ENCODE assay signal across 8 mouse cellular contexts in genomic region chr6:30302156-30302555, GRCm38 (mm10). TPM values are rescaled to one million over a fixed set of nuclear protein-coding genes. Genes with fewer than 3 reads are reported as not detected.
DNase-seq lines count a peak whose midpoint lies in the region; ATAC-seq and TF ChIP-seq lines count a peak whose summit lies in the region.

No protein-coding gene starts in this region.

- H3K9me3 ChIP-seq in embryonic facial prominence, embryonic 12.5 days, result no peaks in the 10 kb centered on the region
- H3K9me3 ChIP-seq in intestine, embryonic 15.5 days, result no peaks in the 10 kb centered on the region
- H3K9me3 ChIP-seq in neural tube, embryonic 13.5 days, result no peaks in the 10 kb centered on the region

- peaks cover 28% of the 10 kb centered on the region for H3K79me2 ChIP-seq in liver, adult 2 months (ENCODE audit: control insufficient read depth, insufficient read depth, low read length)

- ATAC-seq in embryonic facial prominence, embryonic 12.5 days (ENCODE audit: insufficient number of reproducible peaks, insufficient read depth, low FRiP score, low TSS enrichment), result no peak
- ATAC-seq in intestine, embryonic 15.5 days, result no peak
- no peak for ATAC-seq in neural tube, embryonic 13.5 days (ENCODE audit: low read depth)

- H3K4me2 ChIP-seq in embryonic facial prominence, embryonic 12.5 days (replicated peaks), result peak overlapping the region; percentile 85
- H3K4me2 ChIP-seq in intestine, embryonic 15.5 days (replicated peaks), result peak overlapping the region; percentile 68
- H3K4me2 ChIP-seq in neural tube, embryonic 13.5 days, result peak overlapping the region; percentile 90

- H3K27ac ChIP-seq in liver, adult 2 months (replicated peaks; ENCODE audit: insufficient read depth, low read depth, low read length), result peak overlapping the region; percentile 45
- H3K27ac ChIP-seq in embryonic facial prominence, embryonic 12.5 days, result peak overlapping the region; percentile 90; the same call in 1 of the 2 replicates
- no peak overlapping the region for H3K27ac ChIP-seq in intestine, embryonic 15.5 days
- peak overlapping the region; percentile 89 for H3K27ac ChIP-seq in neural tube, embryonic 13.5 days (replicated peaks)

- H3K4me1 ChIP-seq in liver, adult 2 months (ENCODE audit: control insufficient read depth, insufficient read depth, low read length), result peaks cover 15% of the 10 kb centered on the region
- H3K4me1 ChIP-seq in embryonic facial prominence, embryonic 12.5 days, result peaks cover 28% of the 10 kb centered on the region
- peaks cover 23% of the 10 kb centered on the region; the same call in 1 of the 2 replicates for H3K4me1 ChIP-seq in intestine, embryonic 15.5 days (replicated peaks)
- H3K4me1 ChIP-seq in neural tube, embryonic 13.5 days (replicated peaks), result peaks cover 38% of the 10 kb centered on the region

- TF ChIP-seq POLR2A in liver, adult 2 months (IDR thresholded peaks at IDR 0.05; ENCODE audit: extremely low read depth, insufficient read depth, low read length), result no peak

- peaks cover 5% of the 10 kb centered on the region for H3K36me3 ChIP-seq in liver, adult 2 months (ENCODE audit: control insufficient read depth, insufficient read depth, low read length)
- peaks cover 11% of the 10 kb centered on the region for H3K36me3 ChIP-seq in embryonic facial prominence, embryonic 12.5 days
- H3K36me3 ChIP-seq in intestine, embryonic 15.5 days, result 0 out of 2 replicates have a peak, but pooled peaks cover 5% of the 10 kb centered on the region
- H3K36me3 ChIP-seq in neural tube, embryonic 13.5 days, result peaks cover 13% of the 10 kb centered on the region

- H3K4me3 ChIP-seq in liver, adult 2 months (ENCODE audit: insufficient read depth, low read depth, low read length), result peak overlapping the region; percentile 69; the same call in 1 of the 2 replicates
- H3K4me3 ChIP-seq in embryonic facial prominence, embryonic 12.5 days, result peak overlapping the region; percentile 83
- peak overlapping the region; percentile 69 for H3K4me3 ChIP-seq in intestine, embryonic 15.5 days (replicated peaks)
- peak overlapping the region; percentile 87 for H3K4me3 ChIP-seq in neural tube, embryonic 13.5 days

- no peak for DNase-seq in liver, adult 2 months (ENCODE audit: extremely low read depth, low read depth, low spot score)
- no peak for DNase-seq in liver
- DNase-seq in ovary, postnatal 10 days (ENCODE audit: low spot score), result no peak
- DNase-seq in kidney, postnatal 14 days, result no peak
- DNase-seq in layer of hippocampus, adult 8-10 months (ENCODE audit: low spot score in 2 of 2), result no peak

- H3K9ac ChIP-seq in liver, adult 2 months (ENCODE audit: low read depth, low read length), result peak overlapping the region; percentile 57
- peak overlapping the region; percentile 48 for H3K9ac ChIP-seq in embryonic facial prominence, embryonic 12.5 days
- H3K9ac ChIP-seq in intestine, embryonic 15.5 days, result peak overlapping the region; percentile 11; the same call in 1 of the 2 replicates
- peak overlapping the region; percentile 94 for H3K9ac ChIP-seq in neural tube, embryonic 13.5 days

- H3K27me3 ChIP-seq in liver, adult 2 months (ENCODE audit: control insufficient read depth, insufficient read depth, low read length), result no peaks in the 10 kb centered on the region
- H3K27me3 ChIP-seq in embryonic facial prominence, embryonic 12.5 days, result no peaks in the 10 kb centered on the region
- no peaks in the 10 kb centered on the region for H3K27me3 ChIP-seq in intestine, embryonic 15.5 days (replicated peaks)
- H3K27me3 ChIP-seq in neural tube, embryonic 13.5 days, result no peaks in the 10 kb centered on the region

- 3% methylated on average over 4 of the region's 4 CpGs for WGBS in liver, adult 2 months
- 3% methylated on average over 4 of the region's 4 CpGs for WGBS in embryonic facial prominence, embryonic 12.5 days
- WGBS in intestine, embryonic 15.5 days, result 13% methylated on average over 4 of the region's 4 CpGs
- WGBS in neural tube, embryonic 13.5 days, result 11% methylated on average over 4 of the region's 4 CpGs

- TF ChIP-seq CTCF in liver, adult 2 months (IDR thresholded peaks at IDR 0.05; ENCODE audit: low read depth, low read length), result no peak

RNA-seq across cellular contexts. Expression of gene Ube2h, which starts 2.2 kb away (rescaled TPM):
- 30.7 and 30.9 TPM in 2 replicates for total RNA-seq in liver, adult 2 months (2014; rRNA removed)
- 43.3 and 57.2 TPM in 2 replicates for polyA plus RNA-seq in liver, adult 2 months (2012; rRNA removed)
- polyA plus RNA-seq in embryonic facial prominence, embryonic 12.5 days (2016; fragmentation: Nextera tagmentation; extraction: Ambion mirVana), result 52.5 and 56.1 TPM in 2 replicates
- polyA plus RNA-seq in intestine, embryonic 15.5 days (2015; fragmentation: Nextera tagmentation; extraction: Ambion mirVana), result 34.6 and 35.4 TPM in 2 replicates
- polyA plus RNA-seq in neural tube, embryonic 13.5 days (2015; fragmentation: Nextera tagmentation; extraction: Ambion mirVana), result 62.5 and 65.8 TPM in 2 replicates
- total RNA-seq in layer of hippocampus, adult 8-10 months (2022), result 10 to 100 TPM; 81.4 to 88.7 (median 86.1) TPM

Comparison
In these comparisons a context has a peak if more than half of its experiments do, and no peak if none do; other contexts are left out.
1. H3K9ac ChIP-seq: peak in every context shown above with its lines; median percentile 94 in neural tube, embryonic 13.5 days; 57 in liver, adult 2 months; 48 in embryonic facial prominence, embryonic 12.5 days; 11 in intestine, embryonic 15.5 days.